Comparison of ENCODE assay signal across 7 mouse cellular contexts in the genomic region with DNA sequence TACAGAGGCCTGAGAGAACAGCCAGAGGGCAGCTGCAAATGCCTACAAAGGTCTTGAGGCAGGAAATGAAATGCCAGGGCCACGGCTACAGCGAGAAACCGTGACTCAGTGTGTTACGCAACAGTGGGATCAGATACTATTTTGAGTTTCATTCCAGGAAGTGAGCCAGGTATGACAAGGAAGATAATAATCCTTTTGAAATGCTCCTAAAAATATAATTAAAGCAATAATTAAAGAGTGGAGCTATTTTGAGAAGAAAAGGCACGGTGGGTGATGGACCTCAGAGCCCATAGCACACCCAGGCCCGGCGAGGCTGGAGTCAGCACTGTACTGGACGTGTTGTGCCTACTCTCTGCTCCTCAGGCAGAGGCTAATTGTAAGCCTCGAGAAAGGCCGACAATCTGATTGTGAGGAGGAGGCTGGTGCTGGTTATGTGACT. TPM values are rescaled to one million over a fixed set of nuclear protein-coding genes. Genes with fewer than 3 reads are reported as not detected.
A peak's percentile ranks its signal among the peaks of the same experiment; 100 is the strongest.
DNase-seq lines count a peak whose midpoint lies in the region; TF ChIP-seq lines count a peak whose summit lies in the region.

No protein-coding gene starts in this region.

- peak; percentile 22; the same call in 1 of the 2 replicates for TF ChIP-seq POLR2A in cerebellum, adult 2 months (IDR thresholded peaks at IDR 0.05; ENCODE audit: borderline replicate concordance, insufficient read depth, low read length)

- no peak for TF ChIP-seq CTCF in cerebellum, adult 2 months (IDR thresholded peaks at IDR 0.05; ENCODE audit: borderline replicate concordance, insufficient read depth, low read depth, low read length)

- DNase-seq in right cerebral cortex, postnatal 36 days (ENCODE audit: low spot score in 2 of 2): peak; percentile 31 to 33
- no peak for DNase-seq in right cerebral cortex, postnatal 14 days
- peak; percentile 76 to 91 for DNase-seq in cerebellum, adult 2 months
- peak; percentile 24 to 49 for DNase-seq in heart, postnatal 10 days
- peak; percentile 55 to 69 for DNase-seq in left cerebral cortex, postnatal 25 days (ENCODE audit: low spot score in 2 of 2)
- peak; percentile 58 for DNase-seq in urinary bladder, postnatal 25 days (ENCODE audit: low spot score)
- DNase-seq in spleen, postnatal 14 days (ENCODE audit: low spot score in 2 of 2): no peak

- no peaks in the 10 kb centered on the region for H3K27me3 ChIP-seq in cerebellum, adult 2 months (ENCODE audit: control insufficient read depth, insufficient read depth, low read length)

- intact Hi-C loops in heart, postnatal 10 days (cut with DNase I): no loop called here
- intact Hi-C loops in left cerebral cortex, postnatal 25 days (cut with DNase I): no loop called here

- no peak overlapping the region for H3K4me3 ChIP-seq in cerebellum, adult 2 months (replicated peaks; ENCODE audit: insufficient read depth, low read depth, low read length)

- peak overlapping the region; percentile 72 for H3K27ac ChIP-seq in cerebellum, adult 2 months (ENCODE audit: insufficient read depth, low read length)

- WGBS in cerebellum, adult 2 months: 6% methylated on average over 10 of the region's 10 CpGs

- peaks cover 29% of the 10 kb centered on the region for H3K4me1 ChIP-seq in cerebellum, adult 2 months (ENCODE audit: control insufficient read depth, insufficient read depth, low read length)

RNA-seq across cellular contexts. Expression of gene Auh, which starts 37.4 kb away (rescaled TPM):
- polyA plus RNA-seq in cerebellum, adult 2 months (2012; rRNA removed): 142 and 146 TPM in 2 replicates
- 10 to 100 TPM; 74.1 to 75.8 TPM for total RNA-seq in heart, postnatal 10 days (2021)
- total RNA-seq in left cerebral cortex, postnatal 25 days (2021): 10 to 100 TPM; 85.3 to 93.5 TPM

Comparison
In these comparisons a context has a peak if more than half of its experiments do, and no peak if none do; other contexts are left out.
1. DNase-seq: peak in right cerebral cortex, postnatal 36 days (2 of 2), cerebellum, adult 2 months (2 of 2), heart, postnatal 10 days (2 of 2), left cerebral cortex, postnatal 25 days (2 of 2) and urinary bladder, postnatal 25 days (single experiment); none in right cerebral cortex, postnatal 14 days (single experiment) and spleen, postnatal 14 days (0 of 2).